Mouse (Mus musculus): ENCODE measurements around the gene Pou3f1. TPM values are rescaled to one million over a fixed set of nuclear protein-coding genes. Genes with fewer than 3 reads are reported as not detected.

The Pou3f1 gene
- polyA plus RNA-seq, 1 experiment from 2014 or later: 26.2 TPM

DNA sequence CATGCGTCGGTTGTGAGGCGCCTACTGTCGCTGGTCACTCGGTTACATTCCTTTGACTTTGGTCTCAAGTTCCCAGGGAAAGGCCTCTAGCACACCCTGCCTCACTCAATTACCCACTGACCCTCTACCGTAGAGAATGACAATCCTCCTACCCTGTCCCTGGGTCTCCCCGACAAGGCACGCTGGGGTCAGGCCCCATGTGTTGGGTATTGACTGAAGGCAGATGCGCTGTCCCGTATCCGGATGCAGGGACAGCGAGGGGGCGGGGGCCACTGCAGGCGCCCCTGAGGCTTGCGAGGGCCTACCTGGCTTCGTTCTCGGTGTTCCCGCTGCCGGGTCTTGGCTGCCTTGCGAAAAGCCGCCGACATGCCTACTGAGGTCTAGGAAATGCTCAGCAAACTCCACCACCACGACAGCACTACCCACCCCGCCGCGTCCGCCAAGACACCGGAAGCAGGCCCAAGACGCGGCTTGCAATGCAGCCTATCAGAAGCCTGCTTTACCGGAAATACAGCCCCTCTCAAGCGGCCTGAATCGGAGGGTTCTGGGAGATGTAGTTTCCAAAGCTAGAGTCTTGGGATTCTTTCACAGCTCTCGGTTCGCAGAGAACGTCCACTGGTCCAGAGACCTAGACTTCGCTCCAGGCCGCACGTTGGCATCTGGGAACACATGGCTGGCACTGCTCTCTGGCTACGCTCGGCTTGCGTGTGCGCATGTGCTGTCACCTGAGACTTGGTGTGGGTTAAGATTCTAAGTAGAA lies 36.7 kb downstream of the Pou3f1 start, which contains the start of gene Utp11:
Utp11 (minus strand) TSS at position 466 of the 760 bp plus-strand sequence.
- 2% methylated on average over 43 of the region's 43 CpGs for WGBS
- peaks cover 13% of the 10 kb centered on the region for H3K4me1 ChIP-seq
- H3K27me3 ChIP-seq: peaks cover 24% of the 10 kb centered on the region
- peaks cover 6% of the 10 kb centered on the region; the same call in 1 of the 2 replicates for H3K36me3 ChIP-seq
- ATAC-seq (ENCODE audit: low FRiP score, low read depth): peak; percentile 97
- peak within 1 kb of the TSS; percentile 87 for H3K9ac ChIP-seq (replicated peaks)
- no peaks in the 10 kb centered on the region for H3K9me3 ChIP-seq
- H3K4me2 ChIP-seq (replicated peaks): peak within 1 kb of the TSS; percentile 73
- H3K27ac ChIP-seq (replicated peaks): peak within 1 kb of the TSS; percentile 63; the same call in 1 of the 2 replicates
- H3K4me3 ChIP-seq: peak within 1 kb of the TSS; percentile 91

DNA sequence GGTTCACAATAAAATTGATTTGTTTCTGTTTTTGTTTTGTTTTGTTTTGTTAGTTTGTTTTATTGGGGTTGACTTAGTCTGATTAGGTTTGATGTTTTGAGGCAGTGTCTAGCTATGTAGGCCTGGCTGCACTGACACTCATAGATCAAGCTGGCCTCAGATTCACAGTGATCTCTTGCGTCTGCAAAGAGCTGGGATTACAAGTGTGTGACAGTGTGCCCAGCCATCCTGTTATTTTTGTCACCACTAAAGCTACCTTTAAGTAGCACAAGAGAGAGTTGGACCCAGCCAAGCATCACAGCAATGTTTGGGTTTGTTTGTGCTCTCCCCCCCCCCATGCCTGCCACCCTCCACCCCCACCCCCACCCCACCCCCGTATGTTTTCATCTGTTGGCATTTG lies 38.0 kb downstream of the Pou3f1 start:
- H3K4me2 ChIP-seq (replicated peaks): no peak overlapping the region
- no peak for ATAC-seq (ENCODE audit: low FRiP score, low read depth)
- H3K9me3 ChIP-seq: no peaks in the 10 kb centered on the region
- 67% methylated on average over 2 of the region's 2 CpGs for WGBS
- no peak overlapping the region for H3K27ac ChIP-seq (replicated peaks)
- H3K4me1 ChIP-seq: peaks cover 14% of the 10 kb centered on the region
- H3K4me3 ChIP-seq: no peak overlapping the region
- H3K27me3 ChIP-seq: peaks cover 30% of the 10 kb centered on the region
- no peak overlapping the region for H3K9ac ChIP-seq (replicated peaks)
- peaks cover under 1% of the 10 kb centered on the region; the same call in 1 of the 2 replicates for H3K36me3 ChIP-seq

DNA sequence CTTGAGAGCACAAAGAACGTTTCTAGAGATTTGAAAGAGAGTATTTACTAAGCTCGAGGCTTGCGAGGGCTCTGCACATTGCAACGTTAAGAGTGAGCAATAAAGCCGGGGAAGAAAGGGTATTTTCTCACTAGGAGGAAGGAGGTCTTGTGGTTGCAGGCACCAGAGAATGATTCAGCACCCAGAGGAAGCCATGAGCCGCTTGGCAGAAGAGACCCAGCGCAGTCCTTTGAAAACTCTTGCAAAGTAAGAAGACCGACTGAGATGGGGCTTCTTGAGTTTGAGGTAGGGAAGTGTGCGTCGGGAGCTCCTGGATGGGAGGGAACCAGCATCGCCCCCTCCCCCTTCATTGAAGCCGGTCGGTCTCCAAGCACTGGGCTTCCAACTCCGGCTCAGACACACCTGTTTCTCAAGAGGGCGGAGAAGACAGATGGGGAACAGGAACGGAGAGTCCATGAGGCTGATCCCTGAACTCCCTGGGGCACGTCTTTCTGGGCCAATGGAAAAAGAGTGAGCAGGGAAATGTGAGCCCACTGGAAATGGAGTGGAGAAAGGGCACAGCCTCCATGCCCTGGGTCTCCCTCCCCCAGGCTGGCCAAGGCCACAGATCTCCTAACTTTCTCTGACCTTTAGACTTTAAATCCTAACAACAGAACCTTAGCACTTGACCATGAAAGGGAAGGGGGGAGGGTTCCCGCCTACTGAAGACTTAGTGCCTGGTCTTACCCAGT lies 39.3 kb downstream of the Pou3f1 start:
- ATAC-seq (ENCODE audit: low FRiP score, low read depth): no peak
- H3K4me3 ChIP-seq: no peak overlapping the region
- H3K36me3 ChIP-seq: no peaks in the 10 kb centered on the region
- peaks cover 27% of the 10 kb centered on the region for H3K4me1 ChIP-seq
- H3K9me3 ChIP-seq: no peaks in the 10 kb centered on the region
- no peak overlapping the region for H3K4me2 ChIP-seq (replicated peaks)
- no peak overlapping the region for H3K9ac ChIP-seq (replicated peaks)
- H3K27me3 ChIP-seq: peaks cover 40% of the 10 kb centered on the region
- 15% methylated on average over 18 of the region's 18 CpGs for WGBS
- H3K27ac ChIP-seq (replicated peaks): no peak overlapping the region

DNA sequence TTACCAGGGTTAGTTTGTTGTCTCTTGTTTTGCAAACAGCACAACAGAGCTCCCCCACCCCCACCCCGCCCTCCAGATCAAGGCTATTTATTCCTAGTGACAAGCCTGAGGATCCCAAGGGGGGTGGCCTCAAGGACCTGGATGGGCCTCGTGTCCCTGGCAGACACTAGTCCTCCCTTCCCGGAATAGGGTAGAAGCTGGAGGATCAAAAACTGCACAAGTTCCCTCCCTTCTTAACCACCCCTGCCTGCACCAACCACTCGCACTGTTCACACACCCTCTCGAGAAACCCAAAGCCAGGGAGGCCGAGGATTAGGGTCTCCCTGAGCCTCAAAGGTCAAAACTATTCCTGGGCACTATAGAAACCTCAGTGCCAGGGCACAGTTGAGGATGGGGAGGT lies 43.2 kb downstream of the Pou3f1 start:
- Histone ChIP-seq H3K9me3 (no peaks in the 10 kb centered on the region), H3K4me3 (no peak overlapping the region), H3K9ac (replicated peaks) (0 out of 2 replicates have a peak overlapping the region, but pooled peaks have one; percentile 24), H3K4me1 (peaks cover 48% of the 10 kb centered on the region), H3K27me3 (peaks cover 51% of the 10 kb centered on the region), H3K27ac (replicated peaks) (no peak overlapping the region), H3K4me2 (replicated peaks) (peak overlapping the region; percentile 98), H3K36me3 (no peaks in the 10 kb centered on the region)
- ATAC-seq (ENCODE audit: low FRiP score, low read depth): no peak
- 6% methylated on average over 6 of the region's 6 CpGs for WGBS

DNA sequence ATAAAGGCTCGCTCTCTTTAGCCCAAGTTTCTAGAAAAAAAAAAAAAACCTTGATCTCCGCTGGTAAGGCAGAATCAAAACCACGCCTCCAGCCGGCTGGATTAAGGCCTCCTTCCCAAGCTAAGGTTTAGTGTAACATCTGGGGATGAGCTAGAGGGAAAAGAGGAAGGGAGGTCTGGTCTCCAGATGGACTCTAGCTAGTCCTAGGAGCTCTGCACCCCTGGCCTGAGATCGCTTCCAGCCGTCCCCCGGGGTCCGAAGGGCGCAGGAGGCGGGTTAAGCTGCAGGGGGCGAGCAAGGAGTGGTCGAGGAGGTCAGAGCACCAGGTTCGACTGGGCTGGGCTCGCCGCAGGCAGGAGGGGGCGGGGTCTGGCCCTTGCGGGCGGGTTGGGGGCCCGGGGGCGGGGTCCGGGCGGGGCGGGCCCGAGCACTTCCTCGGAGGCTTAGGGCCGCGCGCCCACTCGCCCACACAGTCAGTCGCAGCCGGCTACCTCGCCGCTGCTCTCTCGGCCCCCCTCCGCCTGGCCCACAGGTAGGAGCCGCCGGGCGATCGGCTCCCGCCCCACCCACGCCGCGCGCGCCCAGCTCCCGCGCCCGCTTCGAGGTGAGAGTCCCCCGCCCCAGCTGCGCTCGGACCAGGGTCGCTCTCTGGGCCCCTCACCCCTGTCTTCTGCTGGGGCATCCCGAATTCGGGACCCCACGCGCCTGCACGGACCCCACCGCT lies 43.8 kb downstream of the Pou3f1 start, which contains the start of gene Fhl3:
Fhl3 (plus strand) TSS at position 454 of the 724 bp plus-strand sequence.
- Histone ChIP-seq H3K27me3 (peaks cover 46% of the 10 kb centered on the region), H3K4me2 (replicated peaks) (peak within 1 kb of the TSS; percentile 98), H3K4me1 (peaks cover 52% of the 10 kb centered on the region), H3K9me3 (no peaks in the 10 kb centered on the region), H3K27ac (replicated peaks) (0 out of 2 replicates have a peak within 1 kb of the TSS, but pooled peaks have one; percentile 10), H3K9ac (replicated peaks) (peak within 1 kb of the TSS; percentile 77), H3K4me3 (peak within 1 kb of the TSS; percentile 60), H3K36me3 (no peaks in the 10 kb centered on the region)
- peak; percentile 66 for ATAC-seq (ENCODE audit: low FRiP score, low read depth)
- WGBS: 1% methylated on average over 45 of the region's 59 CpGs

DNA sequence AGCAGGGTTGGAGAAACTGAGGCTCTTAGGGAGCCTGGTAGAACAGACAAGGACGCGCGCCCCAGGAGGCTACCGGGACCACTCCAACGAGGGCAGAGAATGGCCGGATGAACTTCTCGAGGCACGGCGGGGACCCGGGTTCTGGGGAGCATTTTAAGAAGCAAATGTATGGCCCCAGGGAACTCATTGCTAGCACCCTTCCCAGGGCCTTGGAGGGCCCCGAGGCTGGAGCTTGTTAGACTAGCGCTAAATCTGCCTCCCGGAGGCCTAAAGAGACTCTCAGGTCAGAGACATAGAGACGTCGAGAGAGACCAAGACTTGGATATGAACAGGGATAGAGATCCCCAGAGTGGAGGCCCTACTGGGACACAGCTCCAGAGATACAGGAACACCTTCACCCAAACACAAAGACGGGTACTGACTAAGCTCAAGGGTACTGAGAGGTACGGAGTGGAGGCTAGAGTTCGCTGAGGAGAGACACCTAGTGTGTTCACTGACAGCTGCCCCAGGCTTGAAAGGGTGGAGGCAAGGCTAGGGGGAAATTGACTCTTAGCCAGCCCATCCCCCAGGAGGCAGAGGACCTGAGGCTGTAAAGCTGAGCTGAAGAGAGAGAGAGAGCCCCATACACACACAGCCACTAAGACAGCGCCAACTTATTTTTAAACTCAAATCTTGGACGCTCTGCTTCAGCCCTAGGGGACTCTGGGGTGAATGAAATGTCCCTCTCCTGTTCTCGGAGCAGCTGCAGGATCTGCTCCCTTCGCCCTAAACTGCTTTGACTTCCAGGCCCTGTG lies 44.6 kb downstream of the Pou3f1 start:
- no peaks in the 10 kb centered on the region for H3K36me3 ChIP-seq
- peaks cover 52% of the 10 kb centered on the region for H3K4me1 ChIP-seq
- H3K4me2 ChIP-seq (replicated peaks): peak overlapping the region; percentile 98
- H3K9ac ChIP-seq (replicated peaks): peak overlapping the region; percentile 77
- H3K4me3 ChIP-seq: peak overlapping the region; percentile 60
- WGBS: 3% methylated on average over 22 of the region's 22 CpGs
- ATAC-seq (ENCODE audit: low FRiP score, low read depth): 0 out of 2 replicates have a peak, but pooled peaks have one; percentile 8
- H3K27ac ChIP-seq (replicated peaks): 0 out of 2 replicates have a peak overlapping the region, but pooled peaks have one; percentile 10
- H3K27me3 ChIP-seq: peaks cover 38% of the 10 kb centered on the region
- no peaks in the 10 kb centered on the region for H3K9me3 ChIP-seq

DNA sequence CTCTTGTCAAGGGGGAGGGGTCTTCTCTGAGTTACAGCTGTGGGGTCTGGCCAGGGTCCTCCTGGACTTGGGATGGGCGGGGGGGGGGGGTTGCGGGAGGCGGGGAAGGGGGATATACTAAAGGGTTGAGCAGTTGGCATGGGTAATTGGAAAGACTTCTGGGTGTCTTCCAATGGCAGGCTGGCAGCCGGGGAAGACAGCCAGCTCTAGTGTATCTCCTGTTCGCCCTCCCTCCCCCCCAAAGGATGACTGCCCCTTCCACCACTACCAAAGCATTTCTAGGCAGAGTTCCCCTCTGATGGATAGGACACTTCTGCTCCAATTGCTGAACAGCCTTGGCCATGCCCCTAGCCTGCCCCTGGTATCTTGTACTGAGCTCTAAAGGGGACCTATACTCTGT lies 45.3 kb downstream of the Pou3f1 start:
- no peaks in the 10 kb centered on the region for H3K9me3 ChIP-seq
- no peak for ATAC-seq (ENCODE audit: low FRiP score, low read depth)
- peak overlapping the region; percentile 60 for H3K4me3 ChIP-seq
- no peaks in the 10 kb centered on the region for H3K36me3 ChIP-seq
- WGBS: 49% methylated on average over 2 of the region's 5 CpGs
- H3K27me3 ChIP-seq: peaks cover 37% of the 10 kb centered on the region
- H3K4me2 ChIP-seq (replicated peaks): peak overlapping the region; percentile 98
- H3K4me1 ChIP-seq: peaks cover 52% of the 10 kb centered on the region
- H3K9ac ChIP-seq (replicated peaks): peak overlapping the region; percentile 77
- H3K27ac ChIP-seq (replicated peaks): no peak overlapping the region

DNA sequence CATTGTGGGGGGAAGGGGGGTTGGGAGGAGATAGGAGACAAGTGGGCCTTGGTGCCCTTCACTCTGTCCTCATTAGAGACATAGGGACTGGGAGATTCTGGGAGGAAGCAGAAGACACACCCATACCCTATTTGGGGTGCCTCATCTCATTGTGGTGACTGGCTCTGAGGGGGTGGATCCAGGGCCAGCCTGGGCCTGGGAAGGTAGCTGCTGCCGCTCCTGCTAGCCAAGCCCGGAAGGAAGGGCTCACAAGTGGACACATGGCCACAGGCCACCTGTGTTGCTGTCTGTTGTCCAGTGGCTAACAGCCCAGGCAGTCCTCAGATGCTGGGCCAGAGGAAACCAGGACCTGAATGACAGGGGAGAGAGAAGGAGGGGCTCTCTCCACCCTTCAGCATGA lies 46.8 kb downstream of the Pou3f1 start:
- H3K4me1 ChIP-seq: peaks cover 53% of the 10 kb centered on the region
- H3K27me3 ChIP-seq: peaks cover 42% of the 10 kb centered on the region
- no peak overlapping the region for H3K4me3 ChIP-seq
- ATAC-seq (ENCODE audit: low FRiP score, low read depth): no peak
- no peaks in the 10 kb centered on the region for H3K9me3 ChIP-seq
- 34% methylated on average over 2 of the region's 2 CpGs for WGBS
- 0 out of 2 replicates have a peak overlapping the region, but pooled peaks have one; percentile 10 for H3K27ac ChIP-seq (replicated peaks)
- no peaks in the 10 kb centered on the region for H3K36me3 ChIP-seq
- H3K9ac ChIP-seq (replicated peaks): peak overlapping the region; percentile 21; the same call in 1 of the 2 replicates
- H3K4me2 ChIP-seq (replicated peaks): peak overlapping the region; percentile 29

DNA sequence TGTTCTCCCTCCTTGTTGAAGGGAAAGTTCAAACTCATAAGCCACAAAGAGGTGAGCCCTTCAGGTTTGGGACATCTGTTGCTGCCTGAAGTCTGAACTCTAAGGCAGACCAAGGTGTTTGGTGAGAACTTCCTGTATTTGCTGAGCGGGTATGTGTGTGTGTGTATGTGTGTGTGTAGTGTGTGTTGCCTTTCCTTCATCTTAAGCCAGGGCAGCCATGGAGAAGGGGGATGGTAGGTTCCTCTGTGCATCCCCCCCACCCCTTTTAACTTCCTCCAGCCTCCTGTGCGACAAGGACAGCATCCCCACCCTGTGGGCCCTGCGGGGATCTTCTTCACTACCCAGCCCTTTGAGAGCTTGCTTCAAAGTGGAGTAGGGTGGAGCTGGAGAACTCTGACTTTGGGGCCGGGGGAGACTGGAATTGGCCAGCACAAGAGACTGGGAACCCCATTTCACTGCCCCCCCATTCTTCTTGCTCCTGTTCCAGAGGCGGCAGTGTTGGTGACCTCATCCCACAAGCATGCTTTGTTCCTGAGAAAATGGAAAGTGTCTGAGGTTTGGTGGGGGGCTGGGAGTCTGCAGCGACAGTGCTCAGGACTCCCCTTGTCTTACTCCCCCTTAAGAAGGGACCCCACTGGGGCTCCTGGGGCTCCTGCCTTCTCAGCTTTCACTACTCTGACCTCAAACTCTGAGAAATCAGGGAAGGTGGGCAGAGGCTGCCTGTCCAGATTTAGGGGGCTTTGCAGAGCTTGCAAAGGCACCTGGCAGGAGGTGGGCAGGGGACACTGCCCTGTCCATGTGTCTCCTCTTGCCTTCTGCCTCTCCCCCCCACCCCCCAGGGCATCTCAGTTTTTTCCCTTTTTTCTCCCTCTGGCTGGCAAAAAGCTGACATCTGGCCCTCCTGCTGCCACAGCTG lies 47.5 kb downstream of the Pou3f1 start:
- peak overlapping the region; percentile 39 for H3K27ac ChIP-seq (replicated peaks)
- H3K36me3 ChIP-seq: no peaks in the 10 kb centered on the region
- no peaks in the 10 kb centered on the region for H3K9me3 ChIP-seq
- peak overlapping the region; percentile 29 for H3K4me2 ChIP-seq (replicated peaks)
- H3K4me3 ChIP-seq: no peak overlapping the region
- no peak for ATAC-seq (ENCODE audit: low FRiP score, low read depth)
- 7% methylated on average over 6 of the region's 6 CpGs for WGBS
- H3K4me1 ChIP-seq: peaks cover 60% of the 10 kb centered on the region
- peaks cover 44% of the 10 kb centered on the region for H3K27me3 ChIP-seq
- H3K9ac ChIP-seq (replicated peaks): peak overlapping the region; percentile 21; the same call in 1 of the 2 replicates

DNA sequence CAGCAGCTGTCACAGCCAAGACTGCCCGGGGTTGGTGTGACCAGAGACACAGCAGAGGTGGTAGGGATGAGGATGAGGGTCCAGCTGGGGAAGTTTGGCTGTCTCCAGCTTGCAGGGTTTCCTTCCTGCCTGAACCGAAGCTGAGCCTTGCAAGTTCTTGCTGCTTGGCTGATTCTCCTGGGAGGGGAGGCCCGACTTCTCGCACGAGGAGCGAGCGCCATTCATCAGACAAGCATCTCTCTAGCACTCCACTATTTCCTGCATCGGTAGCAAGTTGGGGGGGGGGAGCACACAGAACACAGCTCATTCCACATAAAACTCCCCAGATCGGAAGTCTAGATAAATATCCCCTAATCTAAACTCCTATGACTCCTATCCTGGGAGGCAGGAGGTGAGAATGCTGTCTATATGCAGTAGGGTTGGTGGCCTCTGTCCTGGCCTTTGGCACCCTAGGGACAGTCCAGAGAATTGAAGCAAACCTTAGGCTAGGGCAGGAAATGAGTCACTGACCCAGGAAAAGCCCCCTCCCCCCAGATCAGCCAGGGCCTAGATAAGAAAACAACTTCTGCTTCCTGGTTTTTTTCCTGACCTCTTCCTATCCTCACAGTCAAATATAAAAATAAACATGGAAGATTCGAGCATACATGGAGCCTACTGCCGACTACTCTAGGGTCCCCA lies 48.3 kb downstream of the Pou3f1 start:
- 24% methylated on average over 11 of the region's 11 CpGs for WGBS
- Histone ChIP-seq H3K9me3 (no peaks in the 10 kb centered on the region), H3K9ac (replicated peaks) (peak overlapping the region; percentile 7; the same call in 1 of the 2 replicates), H3K27ac (replicated peaks) (peak overlapping the region; percentile 39), H3K4me2 (replicated peaks) (peak overlapping the region; percentile 29; the same call in 1 of the 2 replicates), H3K27me3 (peaks cover 47% of the 10 kb centered on the region), H3K4me1 (peaks cover 63% of the 10 kb centered on the region), H3K4me3 (no peak overlapping the region), H3K36me3 (no peaks in the 10 kb centered on the region)
- ATAC-seq (ENCODE audit: low FRiP score, low read depth): no peak
